Mouse (Mus musculus): ENCODE results near the gene Dda1. TPM values are rescaled to one million over a fixed set of nuclear protein-coding genes. Genes with fewer than 3 reads are reported as not detected.

Gene Dda1
- polyA plus RNA-seq, 1 experiment from 2014 or later = 212 TPM

Other genes with a start within 250 kb of the Dda1 start
- gene Myo9b, start 196.5 kb upstream of the Dda1 start, polyA plus RNA-seq (2015; fragmentation: Nextera tagmentation; extraction: Ambion mirVana) = 16.4 and 18.5 TPM in 2 replicates
- gene Haus8, start 196.3 kb upstream of the Dda1 start, polyA plus RNA-seq (2015; fragmentation: Nextera tagmentation; extraction: Ambion mirVana) = 58.2 and 58.7 TPM in 2 replicates
- 109 and 112 TPM in 2 replicates for gene Use1, start 102.4 kb upstream of the Dda1 start, polyA plus RNA-seq (2015; fragmentation: Nextera tagmentation; extraction: Ambion mirVana)
- gene Ocel1, start 97.9 kb upstream of the Dda1 start, polyA plus RNA-seq (2015; fragmentation: Nextera tagmentation; extraction: Ambion mirVana) = 4.6 and 6.2 TPM in 2 replicates
- gene Nr2f6, start 87.2 kb upstream of the Dda1 start, polyA plus RNA-seq (2015; fragmentation: Nextera tagmentation; extraction: Ambion mirVana) = 20.2 and 21.3 TPM in 2 replicates
- gene Ushbp1, start 73.4 kb upstream of the Dda1 start, polyA plus RNA-seq (2015; fragmentation: Nextera tagmentation; extraction: Ambion mirVana) = 6.2 and 7.1 TPM in 2 replicates
- gene Babam1, start 72.3 kb upstream of the Dda1 start, polyA plus RNA-seq (2015; fragmentation: Nextera tagmentation; extraction: Ambion mirVana) = 83.3 and 90.9 TPM in 2 replicates
- 9.5 and 10.3 TPM in 2 replicates for gene Ankle1, start 63.2 kb upstream of the Dda1 start, polyA plus RNA-seq (2015; fragmentation: Nextera tagmentation; extraction: Ambion mirVana)
- gene Abhd8, start 5.5 kb upstream of the Dda1 start, polyA plus RNA-seq (2015; fragmentation: Nextera tagmentation; extraction: Ambion mirVana) = 127 and 136 TPM in 2 replicates
- gene Mrpl34, start 4.2 kb upstream of the Dda1 start, polyA plus RNA-seq (2015; fragmentation: Nextera tagmentation; extraction: Ambion mirVana) = 222 and 230 TPM in 2 replicates
- 6.6 and 7.1 TPM in 2 replicates for gene Ano8, start 16.8 kb downstream of the Dda1 start, polyA plus RNA-seq (2015; fragmentation: Nextera tagmentation; extraction: Ambion mirVana)
- gene Gtpbp3, start 18.9 kb downstream of the Dda1 start, polyA plus RNA-seq (2015; fragmentation: Nextera tagmentation; extraction: Ambion mirVana) = 13.7 and 14.3 TPM in 2 replicates
- 13.8 and 14.0 TPM in 2 replicates for gene Plvap, start 42.6 kb downstream of the Dda1 start, polyA plus RNA-seq (2015; fragmentation: Nextera tagmentation; extraction: Ambion mirVana)
- gene Ccdc194, start 56.5 kb downstream of the Dda1 start, polyA plus RNA-seq (2015; fragmentation: Nextera tagmentation; extraction: Ambion mirVana) = 0.31 and 0.49 TPM in 2 replicates
- gene Bst2, start 68.3 kb downstream of the Dda1 start, polyA plus RNA-seq (2015; fragmentation: Nextera tagmentation; extraction: Ambion mirVana) = 16.0 and 17.2 TPM in 2 replicates
- 55.3 and 59.6 TPM in 2 replicates for gene Mvb12a, start 73.7 kb downstream of the Dda1 start, polyA plus RNA-seq (2015; fragmentation: Nextera tagmentation; extraction: Ambion mirVana)
- 0.19 TPM in 1 of 2 replicates, not detected in the other for gene Tmem221, start 89.7 kb downstream of the Dda1 start, polyA plus RNA-seq (2015; fragmentation: Nextera tagmentation; extraction: Ambion mirVana)
- gene Nxnl1, start 97.4 kb downstream of the Dda1 start, polyA plus RNA-seq (2015; fragmentation: Nextera tagmentation; extraction: Ambion mirVana) = not detected in 2 replicates
- gene Slc27a1, start 99.7 kb downstream of the Dda1 start, polyA plus RNA-seq (2015; fragmentation: Nextera tagmentation; extraction: Ambion mirVana) = 78.5 and 81.9 TPM in 2 replicates
- 197 and 204 TPM in 2 replicates for gene Pgls, start 123.0 kb downstream of the Dda1 start, polyA plus RNA-seq (2015; fragmentation: Nextera tagmentation; extraction: Ambion mirVana)
- 6.9 and 8.2 TPM in 2 replicates for gene Fam129c, start 128.4 kb downstream of the Dda1 start, polyA plus RNA-seq (2015; fragmentation: Nextera tagmentation; extraction: Ambion mirVana)
- gene Colgalt1, start 141.8 kb downstream of the Dda1 start, polyA plus RNA-seq (2015; fragmentation: Nextera tagmentation; extraction: Ambion mirVana) = 57.5 and 63.2 TPM in 2 replicates
- gene Unc13a, start 202.6 kb downstream of the Dda1 start, polyA plus RNA-seq (2015; fragmentation: Nextera tagmentation; extraction: Ambion mirVana) = 18.0 and 18.9 TPM in 2 replicates
- 3.5 TPM in 2 replicates for gene Jak3, start 207.1 kb downstream of the Dda1 start, polyA plus RNA-seq (2015; fragmentation: Nextera tagmentation; extraction: Ambion mirVana)
- gene Insl3, start 220.0 kb downstream of the Dda1 start, polyA plus RNA-seq (2015; fragmentation: Nextera tagmentation; extraction: Ambion mirVana) = 0.31 and 0.79 TPM in 2 replicates
- 0.32 and 0.34 TPM in 2 replicates for gene B3gnt3, start 232.6 kb downstream of the Dda1 start, polyA plus RNA-seq (2015; fragmentation: Nextera tagmentation; extraction: Ambion mirVana)